Mouse (Mus musculus) heart, adult 2 months (tissue): Measurements from ENCODE around the gene Hacd2. TPM values are rescaled to one million over a fixed set of nuclear protein-coding genes. Genes with fewer than 3 reads are reported as not detected.
A peak's percentile ranks its signal among the peaks of the same experiment; 100 is the strongest.

Source experiments
- DNase-seq, 2 experiments: peaks; one replicate each; pipeline ENCODE4 v3.0.0; 2021
- H3K27ac ChIP-seq: fragments of 200-600 bp; 2 replicates; pipeline ENCODE4 v1.8.1; 2022
- H3K27me3 ChIP-seq: fragments of 200-500 bp; 2 replicates; pipeline ENCODE4 v1.6.1; 2012; ENCODE audit warnings: mild to moderate bottlenecking, low read length, inconsistent platforms, mixed read lengths; ENCODE audit not compliant: control insufficient read depth, insufficient read depth
- H3K36me3 ChIP-seq: fragments of 200-500 bp; 2 replicates; pipeline ENCODE4 v1.6.1; 2012; ENCODE audit warnings: low read length, inconsistent platforms; ENCODE audit not compliant: control insufficient read depth, insufficient read depth
- H3K4me1 ChIP-seq: fragments of 200-500 bp; 2 replicates; pipeline ENCODE4 v1.6.1; 2011; ENCODE audit warnings: low read length; ENCODE audit not compliant: control insufficient read depth, insufficient read depth
- H3K4me3 ChIP-seq: fragments of 200-600 bp; 2 replicates; pipeline ENCODE4 v1.8.1; 2022
- H3K79me2 ChIP-seq: fragments of 200-500 bp; replicated peaks from 2 replicates; pipeline ENCODE4 v1.6.1; 2012; ENCODE audit warnings: mild to moderate bottlenecking, inconsistent platforms, low read length, moderate library complexity, mixed read lengths; ENCODE audit not compliant: control insufficient read depth, insufficient read depth
- H3K9ac ChIP-seq: fragments of 200-500 bp; 2 replicates; pipeline ENCODE4 v1.6.1; 2012; ENCODE audit warnings: low read depth, mild to moderate bottlenecking, control low read depth, inconsistent platforms, low read length, mixed read lengths
- CTCF ChIP-seq: fragments of 200-600 bp; IDR thresholded peaks from 2 replicates; pipeline ENCODE4 v1.8.1; 2022; ENCODE audit warnings: antibody characterized with exemption, mild to moderate bottlenecking, moderate library complexity
- EP300 ChIP-seq: fragments of 200-500 bp; IDR thresholded peaks from 2 replicates; pipeline ENCODE4 v1.6.1; 2011; ENCODE audit warnings: low read depth, low read length, control low read depth; ENCODE audit not compliant: insufficient read depth
- POLR2A ChIP-seq: fragments of 200-500 bp; IDR thresholded peaks from 2 replicates; pipeline ENCODE4 v1.6.1; 2011; ENCODE audit warnings: mild to moderate bottlenecking, low read depth, low read length, control low read depth; ENCODE audit not compliant: insufficient read depth
- WGBS: fragments of 180-500 bp; shearing (Covaris S2); methylation state at CpG from one replicate; pipeline ENCODE4 v1.1.7; 2018; 5-methylcytosine and 5-hydroxymethylcytosine counted together
- intact Hi-C: fragments of 180-260 bp; cut with DNase I; formaldehyde crosslinking; loops from one replicate; pipeline ENCODE4 v1.15.1; 2025
- polyA plus RNA-seq: library from polyadenylated mRNA; depleted of rRNA; stranded (reverse); fragments of >200 nt; gene quantifications from 2 replicates; pipeline ENCODE4 v1.2.3, GENCODE M21; 2012
- total RNA-seq, 2 experiments: library from RNA; stranded (reverse); gene quantifications; 2 replicates each; pipeline ENCODE4 v1.2.3; 2021

The Hacd2 gene
- total and polyA plus RNA-seq, 3 experiments = 7.2 to 13.2 (median 12.4) TPM

GRCm38 (mm10) chr16:34994641-34995141 lies 27.5 kb upstream of the Hacd2 start:
- 81% methylated on average over 9 of the region's 9 CpGs for WGBS
- H3K4me3 ChIP-seq = no peak overlapping the region
- intact Hi-C loops = no loop called here
- no peaks in the 10 kb centered on the region for H3K79me2 ChIP-seq
- H3K27ac ChIP-seq = no peak overlapping the region; the same call in 1 of the 2 replicates
- no peaks in the 10 kb centered on the region for H3K27me3 ChIP-seq
- H3K36me3 ChIP-seq = no peaks in the 10 kb centered on the region
- 0 out of 2 replicates have a peak, but pooled peaks cover 1% of the 10 kb centered on the region for H3K4me1 ChIP-seq
- TF ChIP-seq CTCF (no peak), POLR2A (no peak), EP300 (no peak)
- DNase-seq = no peak
- no peak overlapping the region for H3K9ac ChIP-seq

GRCm38 (mm10) chr16:34996133-34996532 lies 26.1 kb upstream of the Hacd2 start:
- 31% methylated on average over 5 of the region's 5 CpGs for WGBS
- Histone ChIP-seq H3K27me3 (no peaks in the 10 kb centered on the region), H3K36me3 (no peaks in the 10 kb centered on the region), H3K4me1 (0 out of 2 replicates have a peak, but pooled peaks cover 1% of the 10 kb centered on the region), H3K27ac (no peak overlapping the region; the same call in 1 of the 2 replicates), H3K9ac (no peak overlapping the region), H3K4me3 (no peak overlapping the region), H3K79me2 (no peaks in the 10 kb centered on the region)
- peak; percentile 72 to 81 for DNase-seq
- intact Hi-C loops = no loop called here
- TF ChIP-seq EP300 (no peak), CTCF (no peak), POLR2A (no peak)

- Histone ChIP-seq H3K4me3 (no peak overlapping the region), H3K36me3 (no peaks in the 10 kb centered on the region), H3K27me3 (no peaks in the 10 kb centered on the region), H3K27ac (no peak overlapping the region), H3K9ac (no peak overlapping the region), H3K79me2 (no peaks in the 10 kb centered on the region), H3K4me1 (0 out of 2 replicates have a peak, but pooled peaks cover 1% of the 10 kb centered on the region)
- no peak for DNase-seq
- 54% methylated on average over 4 of the region's 4 CpGs for WGBS
- TF ChIP-seq EP300 (no peak), POLR2A (no peak), CTCF (no peak)
- intact Hi-C loops = no loop called here
These were observed 25.2 kb upstream of the Hacd2 start for GRCm38 (mm10) chr16:34997052-34997451.

GRCm38 (mm10) chr16:34997576-34997975 lies 24.7 kb upstream of the Hacd2 start:
- 0 out of 2 replicates have a peak, but pooled peaks cover 1% of the 10 kb centered on the region for H3K4me1 ChIP-seq
- peak in 1 of 2 experiments; percentile 34 for DNase-seq
- TF ChIP-seq EP300 = no peak
- TF ChIP-seq CTCF = no peak
- no peak for TF ChIP-seq POLR2A
- no peak overlapping the region for H3K27ac ChIP-seq
- no peaks in the 10 kb centered on the region for H3K27me3 ChIP-seq
- no peak overlapping the region for H3K9ac ChIP-seq
- no peak overlapping the region for H3K4me3 ChIP-seq
- WGBS = 68% methylated on average over 10 of the region's 10 CpGs
- intact Hi-C loops = no loop called here
- no peaks in the 10 kb centered on the region for H3K36me3 ChIP-seq
- no peaks in the 10 kb centered on the region for H3K79me2 ChIP-seq

- no peaks in the 10 kb centered on the region for H3K27me3 ChIP-seq
- 0 out of 2 replicates have a peak, but pooled peaks cover 1% of the 10 kb centered on the region for H3K4me1 ChIP-seq
- no peak for DNase-seq
- TF ChIP-seq CTCF = no peak
- TF ChIP-seq EP300 = no peak
- TF ChIP-seq POLR2A = no peak
- no peaks in the 10 kb centered on the region for H3K36me3 ChIP-seq
- no peaks in the 10 kb centered on the region for H3K79me2 ChIP-seq
- 83% methylated on average over 3 of the region's 3 CpGs for WGBS
- intact Hi-C loops = no loop called here
- no peak overlapping the region for H3K4me3 ChIP-seq
- H3K27ac ChIP-seq = no peak overlapping the region
- H3K9ac ChIP-seq = no peak overlapping the region
These were observed 23.2 kb upstream of the Hacd2 start for GRCm38 (mm10) chr16:34999016-34999415.

GRCm38 (mm10) chr16:34999986-35000385 lies 22.2 kb upstream of the Hacd2 start:
- H3K4me3 ChIP-seq = no peak overlapping the region
- intact Hi-C loops = no loop called here
- no peaks in the 10 kb centered on the region for H3K36me3 ChIP-seq
- H3K79me2 ChIP-seq = no peaks in the 10 kb centered on the region
- TF ChIP-seq CTCF = no peak
- no peak for TF ChIP-seq POLR2A
- no peak for TF ChIP-seq EP300
- H3K4me1 ChIP-seq = 0 out of 2 replicates have a peak, but pooled peaks cover 1% of the 10 kb centered on the region
- 63% methylated on average over 11 of the region's 11 CpGs for WGBS
- DNase-seq = no peak
- no peak overlapping the region for H3K9ac ChIP-seq
- no peaks in the 10 kb centered on the region for H3K27me3 ChIP-seq
- H3K27ac ChIP-seq = no peak overlapping the region
